Mouse (Mus musculus) stomach, postnatal 0 days (tissue): Measurements from ENCODE around the gene Cnpy3. TPM values are rescaled to one million over a fixed set of nuclear protein-coding genes. Genes with fewer than 3 reads are reported as not detected.

Experiments used
- ATAC-seq: fragments of 200-750 bp; cut with Nextera tagmentation; 2 replicates; pipeline ENCODE4 v1.8.0; 2017; ENCODE audit not compliant: low FRiP score, low TSS enrichment
- DNase-seq: peaks from one replicate; pipeline ENCODE4 v3.0.0-alpha.2; 2016; ENCODE audit warnings: low spot score
- H3K27ac ChIP-seq: fragments of 300-500 bp; sonication (generic); replicated peaks from 2 replicates; pipeline ENCODE4 v1.5.1; 2014; ENCODE audit warnings: mild to moderate bottlenecking, control low read depth
- H3K27me3 ChIP-seq: fragments of 300-500 bp; sonication (generic); 2 replicates; pipeline ENCODE4 v1.6.1; 2014; ENCODE audit warnings: low read length; ENCODE audit not compliant: control insufficient read depth, insufficient read depth
- H3K36me3 ChIP-seq: fragments of 300-500 bp; sonication (generic); 2 replicates; pipeline ENCODE4 v1.6.1; 2014; ENCODE audit warnings: low read length, mixed read lengths; ENCODE audit not compliant: control insufficient read depth, insufficient read depth
- H3K4me1 ChIP-seq: fragments of 300-500 bp; sonication (generic); replicated peaks from 2 replicates; pipeline ENCODE4 v1.6.1; 2014; ENCODE audit warnings: antibody characterized with exemption; ENCODE audit not compliant: control insufficient read depth, insufficient read depth
- H3K4me2 ChIP-seq: fragments of 300-500 bp; sonication (generic); replicated peaks from 2 replicates; pipeline ENCODE4 v1.6.1; 2014; ENCODE audit warnings: low read depth, mild to moderate bottlenecking, control low read depth, moderate library complexity
- H3K4me3 ChIP-seq: fragments of 300-500 bp; sonication (generic); 2 replicates; pipeline ENCODE4 v1.5.1; 2014; ENCODE audit warnings: low read depth, low read length, control low read depth
- H3K9ac ChIP-seq: fragments of 300-500 bp; sonication (generic); 2 replicates; pipeline ENCODE4 v1.6.1; 2014; ENCODE audit warnings: mild to moderate bottlenecking, low read length, control low read depth, mixed read lengths
- H3K9me3 ChIP-seq: fragments of 300-500 bp; sonication (generic); 2 replicates; pipeline ENCODE4 v1.6.1; 2016; ENCODE audit warnings: low read length; ENCODE audit not compliant: control insufficient read depth
- CTCF ChIP-seq: IDR thresholded peaks from 2 replicates; pipeline ENCODE4 v1.5.1; 2016; ENCODE audit warnings: antibody characterized with exemption, low read depth, mild to moderate bottlenecking, moderate library complexity
- EP300 ChIP-seq: optimal IDR thresholded peaks from 2 replicates; pipeline ENCODE3; 2016; ENCODE audit warnings: antibody characterized with exemption
- WGBS: fragments of 180-500 bp; shearing (Covaris S2); extraction: QIAGEN DNeasy Blood & Tissue Kit; methylation state at CpG from one replicate; pipeline ENCODE4 v1.1.7; 2014; 5-methylcytosine and 5-hydroxymethylcytosine counted together
- polyA plus RNA-seq: library from polyadenylated mRNA; unstranded; fragments of >200 nt; fragmentation: Nextera tagmentation; extraction: Ambion mirVana; gene quantifications from 2 replicates; pipeline ENCODE4 v1.2.1, GENCODE M21; 2015

The Cnpy3 gene
- polyA plus RNA-seq, 1 experiment from 2014 or later = 39.0 TPM

GRCm38 (mm10) chr17:46724477-46725084, 27.4 kb downstream of the Cnpy3 start:
- Histone ChIP-seq H3K36me3 (peaks cover 10% of the 10 kb centered on the region; the same call in 1 of the 2 replicates), H3K27me3 (no peaks in the 10 kb centered on the region), H3K4me2 (no peak overlapping the region), H3K9ac (no peak overlapping the region), H3K4me3 (no peak overlapping the region), H3K4me1 (no peaks in the 10 kb centered on the region), H3K9me3 (no peaks in the 10 kb centered on the region), H3K27ac (no peak overlapping the region)
- TF ChIP-seq CTCF (no peak), EP300 (no peak)
- DNase-seq (no peak), ATAC-seq (no peak)
- WGBS = 81% methylated on average over 14 of the region's 20 CpGs

- H3K27ac ChIP-seq = no peak overlapping the region
- no peak overlapping the region for H3K9ac ChIP-seq
- no peak for DNase-seq
- peaks cover 10% of the 10 kb centered on the region; the same call in 1 of the 2 replicates for H3K36me3 ChIP-seq
- no peaks in the 10 kb centered on the region for H3K27me3 ChIP-seq
- no peak for TF ChIP-seq CTCF
- TF ChIP-seq EP300 = no peak
- 78% methylated on average over 7 of the region's 7 CpGs for WGBS
- ATAC-seq = no peak
- no peaks in the 10 kb centered on the region for H3K9me3 ChIP-seq
- H3K4me3 ChIP-seq = no peak overlapping the region
- H3K4me2 ChIP-seq = no peak overlapping the region
- H3K4me1 ChIP-seq = no peaks in the 10 kb centered on the region
These were observed 30.9 kb downstream of the Cnpy3 start for GRCm38 (mm10) chr17:46721077-46721476.

- TF ChIP-seq EP300 (no peak), CTCF (peak; percentile 43)
- Histone ChIP-seq H3K4me1 (peaks cover 3% of the 10 kb centered on the region; the same call in 1 of the 2 replicates), H3K36me3 (peaks cover 3% of the 10 kb centered on the region; the same call in 1 of the 2 replicates), H3K9ac (no peak overlapping the region), H3K27ac (no peak overlapping the region), H3K4me2 (no peak overlapping the region), H3K27me3 (no peaks in the 10 kb centered on the region), H3K9me3 (no peaks in the 10 kb centered on the region), H3K4me3 (no peak overlapping the region)
- ATAC-seq (no peak), DNase-seq (no peak)
- WGBS = 93% methylated on average over 11 of the region's 11 CpGs
These were observed 37.1 kb downstream of the Cnpy3 start for GRCm38 (mm10) chr17:46714756-46715481.

GRCm38 (mm10) chr17:46713849-46714248, 38.2 kb downstream of the Cnpy3 start:
- no peaks in the 10 kb centered on the region for H3K27me3 ChIP-seq
- TF ChIP-seq CTCF = no peak
- TF ChIP-seq EP300 = no peak
- WGBS = 87% methylated on average over 9 of the region's 9 CpGs

GRCm38 (mm10) chr17:46712442-46712841, 39.6 kb downstream of the Cnpy3 start:
- no peak overlapping the region for H3K27ac ChIP-seq

More at GRCm38 (mm10) chr17:46713849-46714248, 38.2 kb downstream of the Cnpy3 start:
- DNase-seq (no peak), ATAC-seq (no peak)
- H3K36me3 ChIP-seq = peaks cover 3% of the 10 kb centered on the region; the same call in 1 of the 2 replicates
- H3K27ac ChIP-seq = no peak overlapping the region
- H3K9ac ChIP-seq = no peak overlapping the region
- H3K4me2 ChIP-seq = no peak overlapping the region
- no peak overlapping the region for H3K4me3 ChIP-seq
- H3K4me1 ChIP-seq = peaks cover 3% of the 10 kb centered on the region; the same call in 1 of the 2 replicates
- H3K9me3 ChIP-seq = no peaks in the 10 kb centered on the region

More at GRCm38 (mm10) chr17:46712442-46712841, 39.6 kb downstream of the Cnpy3 start:
- WGBS = 50% methylated on average over 7 of the region's 7 CpGs
- DNase-seq = no peak
- H3K4me1 ChIP-seq = peaks cover 3% of the 10 kb centered on the region; the same call in 1 of the 2 replicates
- ATAC-seq = no peak
- peak overlapping the region; percentile 93 for H3K4me3 ChIP-seq
- H3K27me3 ChIP-seq = no peaks in the 10 kb centered on the region
- TF ChIP-seq EP300 = no peak
- TF ChIP-seq CTCF = no peak
- peaks cover 3% of the 10 kb centered on the region; the same call in 1 of the 2 replicates for H3K36me3 ChIP-seq
- peak overlapping the region; percentile 97 for H3K4me2 ChIP-seq
- H3K9me3 ChIP-seq = no peaks in the 10 kb centered on the region
- H3K9ac ChIP-seq = peak overlapping the region; percentile 96
